Mouse (Mus musculus) liver, postnatal 0 days (tissue): ENCODE results near the gene Sorcs2. TPM values are rescaled to one million over a fixed set of nuclear protein-coding genes. Genes with fewer than 3 reads are reported as not detected.
A peak's percentile ranks its signal among the peaks of the same experiment; 100 is the strongest.

ENCODE experiments used
- ATAC-seq: fragments of 200-750 bp; cut with Nextera tagmentation; 2 replicates; pipeline ENCODE4 v1.8.0; 2017; ENCODE audit warnings: mild to moderate bottlenecking, moderate library complexity
- DNase-seq: peaks from one replicate; pipeline ENCODE4 v3.0.0-alpha.2; 2016
- H3K27ac ChIP-seq: fragments of 300-500 bp; sonication (generic); 2 replicates; pipeline ENCODE4 v1.5.1; 2014; ENCODE audit warnings: antibody characterized with exemption, moderate library complexity, mild to moderate bottlenecking, low read depth
- H3K27me3 ChIP-seq: fragments of 300-500 bp; sonication (generic); 2 replicates; pipeline ENCODE4 v1.6.1; 2014; ENCODE audit warnings: low read length, control low read depth, mixed read lengths; ENCODE audit not compliant: insufficient read depth
- H3K36me3 ChIP-seq: fragments of 300-500 bp; sonication (generic); replicated peaks from 2 replicates; pipeline ENCODE4 v1.6.1; 2014; ENCODE audit warnings: mild to moderate bottlenecking, control low read depth, low read length, moderate library complexity, mixed read lengths; ENCODE audit not compliant: insufficient read depth
- H3K4me1 ChIP-seq: fragments of 300-500 bp; sonication (generic); 2 replicates; pipeline ENCODE4 v1.6.1; 2014; ENCODE audit warnings: antibody characterized with exemption, mild to moderate bottlenecking, control low read depth; ENCODE audit not compliant: insufficient read depth
- H3K4me2 ChIP-seq: fragments of 300-500 bp; sonication (generic); 2 replicates; pipeline ENCODE4 v1.6.1; 2014; ENCODE audit warnings: low read depth, mild to moderate bottlenecking, low read length, moderate library complexity, mixed read lengths
- H3K4me3 ChIP-seq: fragments of 300-500 bp; sonication (generic); 2 replicates; pipeline ENCODE4 v1.5.1; 2014; ENCODE audit warnings: low read depth, low read length
- H3K9ac ChIP-seq: fragments of 300-500 bp; sonication (generic); replicated peaks from 2 replicates; pipeline ENCODE4 v1.6.1; 2014; ENCODE audit warnings: mild to moderate bottlenecking, moderate library complexity
- H3K9me3 ChIP-seq: fragments of 300-500 bp; sonication (generic); 2 replicates; pipeline ENCODE4 v1.6.1; 2016; ENCODE audit warnings: mild to moderate bottlenecking, control low read depth, low read length, mixed read lengths
- CTCF ChIP-seq: sonication (generic); IDR thresholded peaks from 2 replicates; pipeline ENCODE4 v1.5.1; 2016; ENCODE audit warnings: antibody characterized with exemption, low read depth
- EP300 ChIP-seq: IDR thresholded peaks from 2 replicates; pipeline ENCODE4 v1.6.1; 2016; ENCODE audit warnings: antibody characterized with exemption, low read depth, mild to moderate bottlenecking
- WGBS: fragments of 180-500 bp; shearing (Covaris S2); extraction: QIAGEN DNeasy Blood & Tissue Kit; methylation state at CpG from one replicate; pipeline ENCODE4 v1.1.7; 2014; ENCODE audit not compliant: insufficient replicate concordance; 5-methylcytosine and 5-hydroxymethylcytosine counted together
- microRNA-seq: library from miRNA; unstranded; fragments of <30 nt; microRNA quantifications from one replicate; pipeline ENCODE4, GENCODE M21; 2016
- polyA plus RNA-seq: library from polyadenylated mRNA; unstranded; fragments of >200 nt; fragmentation: Nextera tagmentation; extraction: Ambion mirVana; gene quantifications from 2 replicates; pipeline ENCODE4 v1.2.1, GENCODE M21; 2015

Sorcs2 gene
- polyA plus RNA-seq, 1 experiment from 2014 or later = 0.33 TPM

DNA sequence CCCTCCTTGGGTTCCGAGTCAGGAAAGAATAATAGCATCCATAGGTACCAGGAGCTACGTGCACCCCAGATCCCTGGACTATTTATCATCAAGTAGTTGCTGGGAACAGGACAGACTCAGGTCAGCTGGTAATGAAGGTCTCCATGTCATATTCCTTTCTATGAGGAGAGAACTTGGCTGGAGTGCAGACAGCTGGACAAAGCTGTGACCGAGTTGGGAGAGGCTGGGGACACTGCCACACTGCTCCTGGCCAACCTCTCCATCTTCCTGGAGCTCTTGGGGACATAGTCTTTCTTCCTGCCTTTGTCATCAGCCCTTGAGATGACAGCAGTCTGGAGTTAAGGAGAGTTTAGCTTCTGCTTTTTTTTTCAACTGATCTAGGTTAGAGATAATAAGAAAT is 428.1 kb downstream of the Sorcs2 start:
- DNase-seq = no peak
- no peak overlapping the region for H3K27ac ChIP-seq
- no peak overlapping the region for H3K4me3 ChIP-seq
- ATAC-seq = no peak
- H3K4me1 ChIP-seq = no peaks in the 10 kb centered on the region
- H3K9ac ChIP-seq = no peak overlapping the region
- H3K4me2 ChIP-seq = no peak overlapping the region
- TF ChIP-seq EP300 = no peak
- TF ChIP-seq CTCF = no peak
- H3K9me3 ChIP-seq = no peaks in the 10 kb centered on the region
- 70% methylated on average over 3 of the region's 3 CpGs for WGBS
- H3K27me3 ChIP-seq = no peaks in the 10 kb centered on the region
- no peaks in the 10 kb centered on the region for H3K36me3 ChIP-seq

Small RNAs within 50 kb of the gene (microRNA-seq; reads per million reads assigned to microRNA genes)
- gene Mir7689 = 11.8 reads per million, percentile 21 among the genes with 10 or more reads in this experiment

Other genes with a start within 250 kb of the Sorcs2 start
- not detected in 2 replicates for gene Psapl1, start 194.1 kb downstream of the Sorcs2 start, polyA plus RNA-seq
- gene Grpel1, start 66.9 kb upstream of the Sorcs2 start, polyA plus RNA-seq = 61.2 and 62.1 TPM in 2 replicates
- gene Tada2b, start 86.1 kb upstream of the Sorcs2 start, polyA plus RNA-seq = 1.2 and 1.4 TPM in 2 replicates
- 0.06 and 0.13 TPM in 2 replicates for gene Ccdc96, start 86.4 kb upstream of the Sorcs2 start, polyA plus RNA-seq
- 5.7 and 6.5 TPM in 2 replicates for gene Tbc1d14, start 195.1 kb upstream of the Sorcs2 start, polyA plus RNA-seq